Mouse (Mus musculus): ENCODE measurements around the gene Gpcpd1. TPM values are rescaled to one million over a fixed set of nuclear protein-coding genes. Genes with fewer than 3 reads are reported as not detected.

The Gpcpd1 gene
- polyA plus RNA-seq, 2 experiments, result 34.6 to 43.4 TPM

- Histone ChIP-seq H3K4me2 (replicated peaks; ENCODE audit: low read depth, low read length, severe bottlenecking) (no peak overlapping the region), H3K27me3 (ENCODE audit: control insufficient read depth, insufficient read depth, low read length) (no peaks in the 10 kb centered on the region), H3K9me3 (ENCODE audit: control insufficient read depth, low read length) (no peaks in the 10 kb centered on the region), H3K4me3 (replicated peaks; ENCODE audit: low read length) (no peak overlapping the region), H3K36me3 (ENCODE audit: control insufficient read depth, insufficient read depth, low read length) (peaks cover 24% of the 10 kb centered on the region), H3K4me1 (ENCODE audit: control insufficient read depth, insufficient read depth, low read length) (peaks cover 15% of the 10 kb centered on the region), H3K27ac (replicated peaks; ENCODE audit: low read depth, low read length) (no peak overlapping the region), H3K9ac (ENCODE audit: low read depth, low read length, severe bottlenecking) (no peak overlapping the region)
- ATAC-seq (ENCODE audit: low FRiP score, low read depth) (no peak), DNase-seq (ENCODE audit: low spot score) (no peak)
- 80% methylated on average over 2 of the region's 2 CpGs for WGBS
- TF ChIP-seq POLR2A (IDR thresholded peaks at IDR 0.05; ENCODE audit: borderline replicate concordance, extremely low read depth, insufficient read depth, insufficient read length), result no peak
These were observed 14.2 kb downstream of the Gpcpd1 start for GRCm38 (mm10) chr2:132573280-132573679.

GRCm38 (mm10) chr2:132572651-132573050, 14.9 kb downstream of the Gpcpd1 start:
- no peak for ATAC-seq (ENCODE audit: low FRiP score, low read depth)
- Histone ChIP-seq H3K4me2 (replicated peaks; ENCODE audit: low read depth, low read length, severe bottlenecking) (no peak overlapping the region), H3K4me3 (replicated peaks; ENCODE audit: low read length) (no peak overlapping the region), H3K36me3 (ENCODE audit: control insufficient read depth, insufficient read depth, low read length) (peaks cover 29% of the 10 kb centered on the region), H3K27me3 (ENCODE audit: control insufficient read depth, insufficient read depth, low read length) (no peaks in the 10 kb centered on the region), H3K4me1 (ENCODE audit: control insufficient read depth, insufficient read depth, low read length) (peaks cover 15% of the 10 kb centered on the region), H3K9me3 (ENCODE audit: control insufficient read depth, low read length) (no peaks in the 10 kb centered on the region), H3K27ac (replicated peaks; ENCODE audit: low read depth, low read length) (no peak overlapping the region), H3K9ac (ENCODE audit: low read depth, low read length, severe bottlenecking) (no peak overlapping the region)
- no peak for TF ChIP-seq POLR2A (IDR thresholded peaks at IDR 0.05; ENCODE audit: borderline replicate concordance, extremely low read depth, insufficient read depth, insufficient read length)
- 100% methylated on average over 3 of the region's 3 CpGs for WGBS
- no peak for DNase-seq (ENCODE audit: low spot score)

- H3K4me2 ChIP-seq (replicated peaks; ENCODE audit: low read depth, low read length, severe bottlenecking), result no peak overlapping the region
- H3K9ac ChIP-seq (ENCODE audit: low read depth, low read length, severe bottlenecking), result no peak overlapping the region
- no peaks in the 10 kb centered on the region for H3K27me3 ChIP-seq (ENCODE audit: control insufficient read depth, insufficient read depth, low read length)
- no peak for ATAC-seq (ENCODE audit: low FRiP score, low read depth)
- no peak overlapping the region for H3K27ac ChIP-seq (replicated peaks; ENCODE audit: low read depth, low read length)
- no peak overlapping the region for H3K4me3 ChIP-seq (replicated peaks; ENCODE audit: low read length)
- H3K4me1 ChIP-seq (ENCODE audit: control insufficient read depth, insufficient read depth, low read length), result peaks cover 8% of the 10 kb centered on the region
- 92% methylated on average over 2 of the region's 2 CpGs for WGBS
- TF ChIP-seq POLR2A (IDR thresholded peaks at IDR 0.05; ENCODE audit: borderline replicate concordance, extremely low read depth, insufficient read depth, insufficient read length), result no peak
- no peak for DNase-seq (ENCODE audit: low spot score)
- H3K36me3 ChIP-seq (ENCODE audit: control insufficient read depth, insufficient read depth, low read length), result peaks cover 42% of the 10 kb centered on the region
- no peaks in the 10 kb centered on the region for H3K9me3 ChIP-seq (ENCODE audit: control insufficient read depth, low read length)
These were observed 16.2 kb downstream of the Gpcpd1 start for GRCm38 (mm10) chr2:132571301-132571700.

GRCm38 (mm10) chr2:132570869-132571268, 16.7 kb downstream of the Gpcpd1 start:
- peaks cover 7% of the 10 kb centered on the region for H3K4me1 ChIP-seq (ENCODE audit: control insufficient read depth, insufficient read depth, low read length)
- DNase-seq (ENCODE audit: low spot score) (no peak), ATAC-seq (ENCODE audit: low FRiP score, low read depth) (no peak)
- H3K36me3 ChIP-seq (ENCODE audit: control insufficient read depth, insufficient read depth, low read length), result peaks cover 46% of the 10 kb centered on the region
- H3K9me3 ChIP-seq (ENCODE audit: control insufficient read depth, low read length), result no peaks in the 10 kb centered on the region
- no peak for TF ChIP-seq POLR2A (IDR thresholded peaks at IDR 0.05; ENCODE audit: borderline replicate concordance, extremely low read depth, insufficient read depth, insufficient read length)
- no peak overlapping the region for H3K4me3 ChIP-seq (replicated peaks; ENCODE audit: low read length)
- H3K4me2 ChIP-seq (replicated peaks; ENCODE audit: low read depth, low read length, severe bottlenecking), result no peak overlapping the region
- H3K27ac ChIP-seq (replicated peaks; ENCODE audit: low read depth, low read length), result no peak overlapping the region
- H3K27me3 ChIP-seq (ENCODE audit: control insufficient read depth, insufficient read depth, low read length), result no peaks in the 10 kb centered on the region
- H3K9ac ChIP-seq (ENCODE audit: low read depth, low read length, severe bottlenecking), result no peak overlapping the region

GRCm38 (mm10) chr2:132569686-132570085, 17.8 kb downstream of the Gpcpd1 start:
- Histone ChIP-seq H3K27ac (replicated peaks; ENCODE audit: low read depth, low read length) (no peak overlapping the region), H3K27me3 (ENCODE audit: control insufficient read depth, insufficient read depth, low read length) (no peaks in the 10 kb centered on the region), H3K36me3 (ENCODE audit: control insufficient read depth, insufficient read depth, low read length) (peaks cover 57% of the 10 kb centered on the region), H3K4me2 (replicated peaks; ENCODE audit: low read depth, low read length, severe bottlenecking) (no peak overlapping the region), H3K4me3 (replicated peaks; ENCODE audit: low read length) (no peak overlapping the region), H3K9ac (ENCODE audit: low read depth, low read length, severe bottlenecking) (no peak overlapping the region), H3K4me1 (ENCODE audit: control insufficient read depth, insufficient read depth, low read length) (no peaks in the 10 kb centered on the region), H3K9me3 (ENCODE audit: control insufficient read depth, low read length) (no peaks in the 10 kb centered on the region)
- no peak for TF ChIP-seq POLR2A (IDR thresholded peaks at IDR 0.05; ENCODE audit: borderline replicate concordance, extremely low read depth, insufficient read depth, insufficient read length)
- WGBS, result 93% methylated on average over 6 of the region's 6 CpGs
- ATAC-seq (ENCODE audit: low FRiP score, low read depth) (no peak), DNase-seq (ENCODE audit: low spot score) (no peak)

DNA sequence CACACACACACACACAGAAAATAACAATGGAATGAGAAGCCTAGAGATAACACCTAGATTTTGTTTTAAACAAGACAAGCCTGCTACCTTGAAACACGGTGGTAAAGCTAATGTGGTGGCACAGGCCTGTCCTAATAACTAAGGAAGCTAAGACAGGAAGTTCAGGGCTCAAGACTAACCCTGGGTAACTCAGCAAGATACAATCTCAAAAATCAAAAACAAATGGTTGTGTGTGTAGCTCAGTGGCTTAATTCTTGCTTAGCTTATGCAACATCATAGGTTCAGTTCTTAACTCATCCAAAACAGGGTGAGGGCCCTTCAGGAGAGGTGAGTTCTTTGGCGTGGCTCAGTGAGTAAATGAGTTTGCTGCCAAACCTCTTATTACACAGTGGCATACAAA, 20.1 kb downstream of the Gpcpd1 start:
- Histone ChIP-seq H3K9me3 (ENCODE audit: control insufficient read depth, low read length) (no peaks in the 10 kb centered on the region), H3K9ac (ENCODE audit: low read depth, low read length, severe bottlenecking) (no peak overlapping the region), H3K36me3 (ENCODE audit: control insufficient read depth, insufficient read depth, low read length) (peaks cover 66% of the 10 kb centered on the region), H3K27me3 (ENCODE audit: control insufficient read depth, insufficient read depth, low read length) (no peaks in the 10 kb centered on the region), H3K27ac (replicated peaks; ENCODE audit: low read depth, low read length) (no peak overlapping the region), H3K4me2 (replicated peaks; ENCODE audit: low read depth, low read length, severe bottlenecking) (no peak overlapping the region), H3K4me3 (replicated peaks; ENCODE audit: low read length) (no peak overlapping the region), H3K4me1 (ENCODE audit: control insufficient read depth, insufficient read depth, low read length) (no peaks in the 10 kb centered on the region)
- ATAC-seq (ENCODE audit: low FRiP score, low read depth) (no peak), DNase-seq (ENCODE audit: low spot score) (no peak)
- no peak for TF ChIP-seq POLR2A (IDR thresholded peaks at IDR 0.05; ENCODE audit: borderline replicate concordance, extremely low read depth, insufficient read depth, insufficient read length)
- WGBS, result 95% methylated on average over 2 of the region's 2 CpGs

Measured in limb, embryonic 14.5 days (tissue).